Mouse (Mus musculus) embryonic facial prominence, embryonic 14.5 days (tissue): ENCODE results near the gene Coro1c. TPM values are rescaled to one million over a fixed set of nuclear protein-coding genes. Genes with fewer than 3 reads are reported as not detected.
A peak's percentile ranks its signal among the peaks of the same experiment; 100 is the strongest.

ENCODE experiments used
- ATAC-seq: fragments of 200-750 bp; cut with Nextera tagmentation; 2 replicates; pipeline ENCODE4 v1.8.0; 2017; ENCODE audit warnings: low read depth, moderate number of reproducible peaks, moderate TSS enrichment
- DNase-seq: peaks from one replicate; pipeline ENCODE4 v3.0.0-alpha.2; 2015; ENCODE audit warnings: low spot score
- H3K27ac ChIP-seq: fragments of 300-500 bp; sonication (generic); replicated peaks from 2 replicates; pipeline ENCODE4 v1.5.1; 2014; ENCODE audit warnings: low read depth, mild to moderate bottlenecking, low read length, moderate library complexity
- H3K27me3 ChIP-seq: fragments of 300-500 bp; sonication (generic); replicated peaks from 2 replicates; pipeline ENCODE4 v1.6.1; 2014; ENCODE audit warnings: low read length; ENCODE audit not compliant: control insufficient read depth, insufficient read depth
- H3K36me3 ChIP-seq: fragments of 300-500 bp; sonication (generic); 2 replicates; pipeline ENCODE4 v1.6.1; 2014; ENCODE audit warnings: low read length, mixed read lengths; ENCODE audit not compliant: control insufficient read depth, insufficient read depth
- H3K4me1 ChIP-seq: fragments of 300-500 bp; sonication (generic); 2 replicates; pipeline ENCODE4 v1.6.1; 2014; ENCODE audit warnings: antibody characterized with exemption, low read length; ENCODE audit not compliant: control insufficient read depth, insufficient read depth
- H3K4me2 ChIP-seq: fragments of 300-500 bp; sonication (generic); 2 replicates; pipeline ENCODE4 v1.6.1; 2014; ENCODE audit warnings: low read depth, mild to moderate bottlenecking, low read length, moderate library complexity, mixed read lengths
- H3K4me3 ChIP-seq: fragments of 300-500 bp; sonication (generic); 2 replicates; pipeline ENCODE4 v1.5.1; 2014; ENCODE audit warnings: low read depth, mild to moderate bottlenecking, low read length
- H3K9ac ChIP-seq: fragments of 300-500 bp; sonication (generic); 2 replicates; pipeline ENCODE4 v1.6.1; 2014; ENCODE audit warnings: low read depth, mild to moderate bottlenecking, low read length, moderate library complexity, mixed read lengths
- H3K9me3 ChIP-seq: fragments of 300-500 bp; sonication (generic); 2 replicates; pipeline ENCODE4 v1.6.1; 2016; ENCODE audit warnings: low read length; ENCODE audit not compliant: control insufficient read depth
- WGBS: fragments of 180-500 bp; shearing (Covaris S2); extraction: QIAGEN DNeasy Blood & Tissue Kit; methylation state at CpG from one replicate; pipeline ENCODE4 v1.1.7; 2014; 5-methylcytosine and 5-hydroxymethylcytosine counted together
- polyA plus RNA-seq: library from polyadenylated mRNA; unstranded; fragments of >200 nt; fragmentation: Nextera tagmentation; extraction: Ambion mirVana; gene quantifications from 2 replicates; pipeline ENCODE4 v1.2.1, GENCODE M21; 2014

Coro1c gene
- polyA plus RNA-seq, 1 experiment from 2014 or later, result 96.9 TPM

DNA sequence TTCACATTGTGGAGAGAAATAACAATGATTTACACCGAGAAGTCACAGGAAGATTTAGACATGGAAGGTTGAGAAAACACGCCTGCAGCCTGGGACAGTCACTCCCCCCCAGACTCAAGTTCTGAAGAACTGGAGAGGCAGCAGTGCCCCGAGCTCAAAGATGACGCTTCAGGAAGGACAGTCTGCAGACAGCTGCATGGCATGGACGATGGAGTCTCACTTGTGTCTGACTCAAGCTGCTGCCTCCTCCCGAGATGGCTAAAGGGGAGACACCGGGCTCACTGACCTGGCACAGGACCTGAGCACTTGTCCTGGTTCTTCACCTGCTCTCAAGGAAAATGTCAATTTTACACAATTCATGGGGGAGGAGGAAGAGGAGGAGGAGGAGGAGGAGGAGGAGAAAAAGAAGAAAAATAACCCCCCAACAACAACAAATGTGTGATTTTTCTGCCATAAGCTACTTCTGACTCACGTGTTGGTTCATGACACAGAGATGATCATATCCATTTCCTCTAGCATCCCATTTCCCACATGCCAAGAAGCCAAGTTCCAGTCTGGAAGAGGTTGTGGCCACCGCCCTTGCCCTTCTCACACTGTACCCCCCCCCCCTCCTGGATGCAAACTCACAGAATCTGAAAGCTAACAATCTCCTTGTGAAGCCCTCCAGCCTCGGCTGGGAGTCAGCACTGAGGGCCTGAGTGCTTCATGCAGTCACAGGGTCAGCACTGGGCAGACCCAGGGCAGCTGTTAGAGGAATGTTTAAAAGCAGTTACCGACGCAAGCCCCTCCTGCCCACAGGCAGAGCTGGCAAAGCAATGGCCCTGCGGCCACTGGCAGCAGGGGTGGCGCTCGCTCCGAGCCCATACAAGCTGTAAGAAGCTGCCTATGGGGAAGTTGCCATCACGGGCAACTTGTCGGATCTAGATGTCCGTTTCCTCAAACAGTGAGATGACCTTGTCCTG lies 34.2 kb downstream of the Coro1c start:
- WGBS, result 62% methylated on average over 19 of the region's 19 CpGs
- 0 out of 2 replicates have a peak, but pooled peaks cover 3% of the 10 kb centered on the region for H3K9me3 ChIP-seq
- H3K36me3 ChIP-seq, result peaks cover 11% of the 10 kb centered on the region; the same call in 1 of the 2 replicates
- H3K27me3 ChIP-seq, result no peaks in the 10 kb centered on the region
- H3K9ac ChIP-seq, result peak overlapping the region; percentile 53
- peak overlapping the region; percentile 87 for H3K27ac ChIP-seq
- ATAC-seq (no peak), DNase-seq (no peak)
- H3K4me2 ChIP-seq, result peak overlapping the region; percentile 33; the same call in 1 of the 2 replicates
- H3K4me1 ChIP-seq, result peaks cover 46% of the 10 kb centered on the region
- no peak overlapping the region; the same call in 1 of the 2 replicates for H3K4me3 ChIP-seq

DNA sequence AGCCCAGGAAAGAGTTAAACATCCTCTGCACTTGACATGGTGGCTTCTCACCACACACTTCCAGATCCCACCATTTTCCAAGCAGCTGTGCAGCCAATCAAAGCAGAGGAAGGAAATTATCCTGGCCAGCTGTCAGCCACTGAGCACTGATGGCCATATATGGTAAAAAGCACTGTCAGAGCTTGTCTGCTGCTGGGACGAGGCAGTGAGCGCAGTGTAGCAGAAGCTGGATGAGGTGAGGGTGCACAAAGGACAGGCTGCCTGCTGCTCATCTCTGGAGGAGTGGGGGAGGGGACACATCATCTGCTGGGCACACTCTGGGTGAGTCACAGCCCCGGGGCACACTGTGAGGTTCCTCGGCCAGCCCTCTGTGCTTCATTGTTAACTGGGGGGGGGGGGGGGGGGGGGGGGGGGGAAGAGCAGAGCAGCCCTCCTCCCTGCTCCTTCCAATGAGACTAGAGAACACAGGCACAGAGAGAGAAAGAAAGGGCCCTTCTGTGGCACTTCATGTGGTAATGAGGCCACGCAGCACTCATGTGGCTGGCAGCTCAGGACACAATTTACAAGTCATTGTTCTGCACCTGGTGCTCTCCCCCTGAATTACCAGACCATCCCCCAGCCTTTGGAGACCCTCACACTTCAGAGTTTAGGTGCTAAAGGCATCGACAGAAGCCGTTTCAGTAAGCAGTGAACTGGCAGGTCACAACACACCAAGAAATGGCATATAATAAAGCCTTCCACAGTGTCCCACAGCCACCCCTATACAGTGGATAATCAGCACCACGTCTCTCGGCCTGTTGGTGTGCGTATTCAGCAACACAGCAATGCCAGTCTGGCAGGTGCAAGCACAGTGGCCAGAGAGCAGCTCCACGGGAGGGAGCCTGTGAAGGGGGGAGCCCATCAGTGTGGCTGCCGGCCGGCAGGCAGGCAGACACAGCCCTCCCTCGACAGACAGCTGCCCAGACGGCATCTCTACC lies 35.3 kb downstream of the Coro1c start:
- Histone ChIP-seq H3K27me3 (no peaks in the 10 kb centered on the region), H3K9ac (peak overlapping the region; percentile 53), H3K4me1 (peaks cover 50% of the 10 kb centered on the region), H3K4me3 (peak overlapping the region; percentile 11; the same call in 1 of the 2 replicates), H3K27ac (peak overlapping the region; percentile 87), H3K4me2 (peak overlapping the region; percentile 33), H3K9me3 (0 out of 2 replicates have a peak, but pooled peaks cover 3% of the 10 kb centered on the region), H3K36me3 (peaks cover 6% of the 10 kb centered on the region; the same call in 1 of the 2 replicates)
- WGBS, result 6% methylated on average over 13 of the region's 15 CpGs
- DNase-seq, result peak; percentile 96
- ATAC-seq, result peak; percentile 93

- Histone ChIP-seq H3K27me3 (no peaks in the 10 kb centered on the region), H3K9ac (no peak overlapping the region), H3K27ac (peak overlapping the region; percentile 87), H3K36me3 (0 out of 2 replicates have a peak, but pooled peaks cover 6% of the 10 kb centered on the region), H3K4me1 (peaks cover 50% of the 10 kb centered on the region), H3K4me3 (no peak overlapping the region), H3K4me2 (no peak overlapping the region), H3K9me3 (0 out of 2 replicates have a peak, but pooled peaks cover 3% of the 10 kb centered on the region)
- DNase-seq (no peak), ATAC-seq (no peak)
- 85% methylated on average over 6 of the region's 7 CpGs for WGBS
Measured at GRCm38 (mm10) chr5:113871903-113872548, 36.5 kb downstream of the Coro1c start.

- DNase-seq (no peak), ATAC-seq (no peak)
- Histone ChIP-seq H3K4me1 (peaks cover 50% of the 10 kb centered on the region), H3K9me3 (0 out of 2 replicates have a peak, but pooled peaks cover 2% of the 10 kb centered on the region), H3K27me3 (no peaks in the 10 kb centered on the region), H3K27ac (peak overlapping the region; percentile 87), H3K4me2 (no peak overlapping the region), H3K9ac (no peak overlapping the region), H3K4me3 (no peak overlapping the region), H3K36me3 (peaks cover 3% of the 10 kb centered on the region; the same call in 1 of the 2 replicates)
- 31% methylated on average over 21 of the region's 21 CpGs for WGBS
Measured at GRCm38 (mm10) chr5:113870393-113871040, 38.0 kb downstream of the Coro1c start.

- no peak overlapping the region for H3K9ac ChIP-seq
- H3K27me3 ChIP-seq, result no peaks in the 10 kb centered on the region
- no peak overlapping the region for H3K4me3 ChIP-seq
- ATAC-seq (peak; percentile 44), DNase-seq (peak; percentile 86)
- H3K4me2 ChIP-seq, result no peak overlapping the region
- peaks cover 50% of the 10 kb centered on the region for H3K4me1 ChIP-seq
- H3K9me3 ChIP-seq, result no peaks in the 10 kb centered on the region
- WGBS, result 50% methylated on average over 11 of the region's 11 CpGs
- H3K36me3 ChIP-seq, result peaks cover 14% of the 10 kb centered on the region
- H3K27ac ChIP-seq, result no peak overlapping the region; the same call in 1 of the 2 replicates
Measured at GRCm38 (mm10) chr5:113869132-113869531, 39.4 kb downstream of the Coro1c start.

DNA sequence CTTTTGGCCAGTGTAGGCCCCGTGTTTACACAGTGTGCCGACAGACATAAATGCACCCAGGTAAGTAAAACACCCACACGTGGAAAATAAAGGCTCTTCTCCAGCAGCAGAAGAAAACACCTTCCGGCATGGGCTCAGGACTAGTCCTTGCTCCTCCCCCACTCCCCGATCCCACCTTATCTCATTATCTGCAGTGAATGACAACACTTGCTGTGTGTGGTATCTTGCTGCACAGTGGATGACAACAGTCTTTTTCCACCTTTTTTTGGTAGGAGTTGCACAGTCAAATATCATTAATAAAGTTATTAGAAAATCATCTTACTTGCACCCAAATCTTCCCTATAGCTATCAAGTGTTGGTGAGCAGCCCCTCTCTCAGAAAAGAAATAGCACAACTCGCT lies 43.6 kb downstream of the Coro1c start:
- Histone ChIP-seq H3K4me1 (peaks cover 10% of the 10 kb centered on the region), H3K36me3 (peaks cover 20% of the 10 kb centered on the region), H3K9ac (no peak overlapping the region), H3K27me3 (no peaks in the 10 kb centered on the region), H3K9me3 (no peaks in the 10 kb centered on the region), H3K27ac (no peak overlapping the region), H3K4me2 (no peak overlapping the region), H3K4me3 (no peak overlapping the region)
- DNase-seq (no peak), ATAC-seq (no peak)
- WGBS, result 86% methylated on average over 6 of the region's 6 CpGs

GRCm38 (mm10) chr5:113863994-113864393 lies 44.6 kb downstream of the Coro1c start:
- 95% methylated on average over 12 of the region's 12 CpGs for WGBS
- Histone ChIP-seq H3K4me3 (no peak overlapping the region), H3K4me1 (peaks cover 5% of the 10 kb centered on the region), H3K9ac (no peak overlapping the region), H3K27ac (no peak overlapping the region), H3K27me3 (no peaks in the 10 kb centered on the region), H3K36me3 (peaks cover 20% of the 10 kb centered on the region), H3K4me2 (no peak overlapping the region), H3K9me3 (no peaks in the 10 kb centered on the region)
- DNase-seq (no peak), ATAC-seq (no peak)
